ENCODE assay signal across 7 mouse cellular contexts in genomic region chr4:136907033-136907432, GRCm38 (mm10). TPM values are rescaled to one million over a fixed set of nuclear protein-coding genes. Genes with fewer than 3 reads are reported as not detected.
DNase-seq lines count a peak whose midpoint lies in the region; ATAC-seq and TF ChIP-seq lines count a peak whose summit lies in the region.

No protein-coding gene starts in this region.

- H3K27me3 ChIP-seq in intestine, embryonic 14.5 days (replicated peaks; ENCODE audit: control insufficient read depth, insufficient read depth, low read length), result peaks cover 50% of the 10 kb centered on the region
- H3K27me3 ChIP-seq in intestine, embryonic 15.5 days (replicated peaks), result peaks cover 52% of the 10 kb centered on the region
- peaks cover 3% of the 10 kb centered on the region; the same call in 1 of the 2 replicates for H3K27me3 ChIP-seq in G1E (ENCODE audit: insufficient read depth, low read length)

- H3K27ac ChIP-seq in intestine, embryonic 14.5 days (ENCODE audit: low read depth), result no peak overlapping the region
- no peak overlapping the region for H3K27ac ChIP-seq in intestine, embryonic 15.5 days

- H3K4me2 ChIP-seq in intestine, embryonic 14.5 days (ENCODE audit: low read length), result no peak overlapping the region
- no peak overlapping the region for H3K4me2 ChIP-seq in intestine, embryonic 15.5 days (replicated peaks)

- TF ChIP-seq CTCF in G1E (IDR thresholded peaks at IDR 0.05; ENCODE audit: low read depth, low read length), result peak; percentile 61

- intact Hi-C loops in left cerebral cortex, postnatal 10 days (cut with DNase I), result no loop called here

- H3K9ac ChIP-seq in intestine, embryonic 14.5 days (ENCODE audit: low read length), result no peak overlapping the region
- H3K9ac ChIP-seq in intestine, embryonic 15.5 days, result no peak overlapping the region

- 10% methylated on average over 7 of the region's 7 CpGs for WGBS in intestine, embryonic 14.5 days
- WGBS in intestine, embryonic 15.5 days, result 10% methylated on average over 7 of the region's 7 CpGs

- no peaks in the 10 kb centered on the region for H3K36me3 ChIP-seq in intestine, embryonic 14.5 days (ENCODE audit: control insufficient read depth, insufficient read depth, low read length)
- H3K36me3 ChIP-seq in intestine, embryonic 15.5 days, result no peaks in the 10 kb centered on the region
- H3K36me3 ChIP-seq in G1E (replicated peaks), result no peaks in the 10 kb centered on the region

- H3K4me3 ChIP-seq in intestine, embryonic 14.5 days (ENCODE audit: low read depth, low read length), result no peak overlapping the region
- no peak overlapping the region for H3K4me3 ChIP-seq in intestine, embryonic 15.5 days (replicated peaks)
- no peak overlapping the region for H3K4me3 ChIP-seq in G1E (ENCODE audit: low read depth, low read length)

- H3K9me3 ChIP-seq in intestine, embryonic 14.5 days (ENCODE audit: control insufficient read depth, low read length), result no peaks in the 10 kb centered on the region
- H3K9me3 ChIP-seq in intestine, embryonic 15.5 days, result no peaks in the 10 kb centered on the region
- H3K9me3 ChIP-seq in G1E (replicated peaks), result no peaks in the 10 kb centered on the region

- H3K4me1 ChIP-seq in intestine, embryonic 14.5 days (replicated peaks; ENCODE audit: control insufficient read depth, insufficient read depth, low read length), result no peaks in the 10 kb centered on the region
- no peaks in the 10 kb centered on the region; the same call in 1 of the 2 replicates for H3K4me1 ChIP-seq in intestine, embryonic 15.5 days (replicated peaks)
- no peaks in the 10 kb centered on the region for H3K4me1 ChIP-seq in G1E (ENCODE audit: insufficient read depth, low read depth, low read length)

- DNase-seq in intestine, embryonic 14.5 days (ENCODE audit: low spot score), result peak; percentile 88
- DNase-seq in G1E (ENCODE audit: low spot score), result peak; percentile 25
- peak; percentile 56 for DNase-seq in c-Kit-positive CD71-positive TER-119-positive erythroid progenitor cells, embryonic 14.5 days (ENCODE audit: low spot score)
- peak; percentile 61 to 80 for DNase-seq in kidney, postnatal 25 days
- DNase-seq in retina, embryonic 14.5 days (ENCODE audit: low spot score), result peak; percentile 87
- no peak for DNase-seq in left cerebral cortex, postnatal 10 days (ENCODE audit: extremely low spot score in 1 of 2, low spot score in 2 of 2)

- ATAC-seq in intestine, embryonic 14.5 days (replicated peaks; ENCODE audit: low FRiP score, low TSS enrichment, low read depth), result no peak; the same call in 1 of the 2 replicates
- ATAC-seq in intestine, embryonic 15.5 days, result no peak
- ATAC-seq in G1E (ENCODE audit: extremely low read depth, insufficient number of reproducible peaks, low FRiP score, poor library complexity, severe bottlenecking), result no peak

RNA-seq across cellular contexts. Expression of gene C1qa, which starts 8.4 kb away (rescaled TPM):
- polyA plus RNA-seq in intestine, embryonic 14.5 days (2014; fragmentation: Nextera tagmentation; extraction: Ambion mirVana), result 34.2 and 34.6 TPM in 2 replicates
- polyA plus RNA-seq in intestine, embryonic 15.5 days (2015; fragmentation: Nextera tagmentation; extraction: Ambion mirVana), result 50.0 and 58.6 TPM in 2 replicates
- total RNA-seq in G1E (2014; fragmentation: Nextera tagmentation), result 7.4 TPM in 1 of 2 replicates, not detected in the other
- total RNA-seq in G1E (2017), result not detected in 2 replicates
- polyA plus RNA-seq in G1E (2012), result not detected in 2 replicates
- total RNA-seq in left cerebral cortex, postnatal 10 days (2021), result 10 to 100 TPM; 29.6 to 38.8 TPM

RNA-seq across cellular contexts. Expression of gene C1qc, which starts 14.2 kb away (rescaled TPM):
- polyA plus RNA-seq in intestine, embryonic 14.5 days (2014; fragmentation: Nextera tagmentation; extraction: Ambion mirVana), result 27.5 and 32.3 TPM in 2 replicates
- 33.3 and 36.3 TPM in 2 replicates for polyA plus RNA-seq in intestine, embryonic 15.5 days (2015; fragmentation: Nextera tagmentation; extraction: Ambion mirVana)
- total RNA-seq in G1E (2014; fragmentation: Nextera tagmentation) (not detected in 2 replicates), G1E (2017) (0.49 TPM in 1 of 2 replicates, not detected in the other)
- polyA plus RNA-seq in G1E (2012), result 0.04 and 0.07 TPM in 2 replicates
- total RNA-seq in left cerebral cortex, postnatal 10 days (2021), result 10 to 100 TPM; 30.0 to 36.2 TPM

RNA-seq across cellular contexts. Expression of gene C1qb, which starts 21.0 kb away (rescaled TPM):
- polyA plus RNA-seq in intestine, embryonic 14.5 days (2014; fragmentation: Nextera tagmentation; extraction: Ambion mirVana), result 62.3 and 62.8 TPM in 2 replicates
- 67.2 and 68.8 TPM in 2 replicates for polyA plus RNA-seq in intestine, embryonic 15.5 days (2015; fragmentation: Nextera tagmentation; extraction: Ambion mirVana)
- not detected in 2 replicates for total RNA-seq in G1E (2014; fragmentation: Nextera tagmentation)
- 0.16 TPM in 1 of 2 replicates, not detected in the other for total RNA-seq in G1E (2017)
- 0.09 TPM in 1 of 2 replicates, not detected in the other for polyA plus RNA-seq in G1E (2012)
- 10 to 100 TPM; 32.0 to 36.7 TPM for total RNA-seq in left cerebral cortex, postnatal 10 days (2021)

RNA-seq across cellular contexts. Expression of gene Epha8, which starts 49.6 kb away (rescaled TPM):
- polyA plus RNA-seq in intestine, embryonic 14.5 days (2014; fragmentation: Nextera tagmentation; extraction: Ambion mirVana), result 0.75 and 1.1 TPM in 2 replicates
- polyA plus RNA-seq in intestine, embryonic 15.5 days (2015; fragmentation: Nextera tagmentation; extraction: Ambion mirVana), result 0.80 and 0.84 TPM in 2 replicates
- total RNA-seq in G1E (2014; fragmentation: Nextera tagmentation) (not detected in 2 replicates), G1E (2017) (0.11 TPM in 1 of 2 replicates, not detected in the other)
- not detected in 2 replicates for polyA plus RNA-seq in G1E (2012)
- 10 to 100 TPM; 13.5 to 15.0 TPM for total RNA-seq in left cerebral cortex, postnatal 10 days (2021)

Comparison
In these comparisons a context has a peak if more than half of its experiments do, and no peak if none do; other contexts are left out.
1. DNase-seq: peak in intestine, embryonic 14.5 days (single experiment), G1E (single experiment), c-Kit-positive CD71-positive TER-119-positive erythroid progenitor cells, embryonic 14.5 days (single experiment), kidney, postnatal 25 days (2 of 2) and retina, embryonic 14.5 days (single experiment); none in left cerebral cortex, postnatal 10 days (0 of 2).
2. RNA of gene C1qa, which starts 8.4 kb away (polyA plus RNA-seq): 50.0 to 58.6 TPM in intestine, embryonic 15.5 days and 34.2 to 34.6 TPM in intestine, embryonic 14.5 days; not detected in G1E; every median in the first group is over 10 times any median in the second.
3. RNA of gene C1qc, which starts 14.2 kb away (polyA plus RNA-seq): 33.3 to 36.3 TPM in intestine, embryonic 15.5 days and 27.5 to 32.3 TPM in intestine, embryonic 14.5 days; 0.04 to 0.07 TPM in G1E; every median in the first group is over 10 times any median in the second.
4. RNA of gene C1qb, which starts 21.0 kb away (polyA plus RNA-seq): 67.2 to 68.8 TPM in intestine, embryonic 15.5 days and 62.3 to 62.8 TPM in intestine, embryonic 14.5 days; 0.09 TPM in G1E; every median in the first group is over 10 times any median in the second.